Mouse (Mus musculus) liver, adult 2 months (tissue): ENCODE measurements around the gene Lilrb4a.

Experiments used
- CTCF ChIP-seq: fragments of 200-500 bp; IDR thresholded peaks from 2 replicates; pipeline ENCODE4 v1.5.1; 2011; ENCODE audit warnings: low read depth, low read length, control low read depth
- POLR2A ChIP-seq: fragments of 200-500 bp; IDR thresholded peaks from 2 replicates; pipeline ENCODE4 v1.6.1; 2011; ENCODE audit warnings: low read length, control low read depth; ENCODE audit not compliant: insufficient read depth; ENCODE audit errors: extremely low read depth

DNA sequence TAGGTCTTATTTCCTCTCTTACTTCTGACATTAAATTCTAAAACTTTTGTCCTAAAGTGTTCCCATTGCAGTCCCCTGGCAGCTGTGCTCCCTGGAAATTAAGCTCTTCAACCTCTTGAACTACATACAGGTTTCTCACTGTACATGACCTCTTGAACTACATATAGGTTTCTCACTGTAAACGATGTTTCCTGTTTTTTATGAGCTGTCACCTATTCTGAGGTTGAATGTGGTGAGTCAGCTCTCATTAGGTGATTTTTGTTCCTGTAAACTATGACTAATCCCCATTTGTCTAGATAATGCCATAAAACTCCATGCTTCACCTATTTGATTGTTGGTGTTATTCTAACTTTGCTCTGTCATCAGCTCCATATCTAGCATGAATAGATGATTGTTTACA, 36.4 kb upstream of the Lilrb4a start:
- TF ChIP-seq CTCF (no peak), POLR2A (no peak)
